Mouse (Mus musculus) spleen, adult 2 months (tissue): Measurements from ENCODE around the gene Ppcdc. TPM values are rescaled to one million over a fixed set of nuclear protein-coding genes. Genes with fewer than 3 reads are reported as not detected.
"Not testable (repeated sequence)": the region's sequence is repeated elsewhere in the genome, so short reads cannot be mapped to it uniquely, and the experiment has no call there.

Experiments used
- DNase-seq, 2 experiments: peaks; one replicate each; pipeline versions ENCODE4 v3.0.0 to v3.0.0-alpha.2; 2012 to 2021; ENCODE audit warnings: low spot score in 2 of 2, low read depth in 1 of 2
- H3K27ac ChIP-seq: fragments of 200-500 bp; 2 replicates; pipeline ENCODE4 v1.5.1; 2012; ENCODE audit warnings: low read length, inconsistent platforms; ENCODE audit not compliant: insufficient read depth
- H3K27me3 ChIP-seq: fragments of 200-500 bp; 2 replicates; pipeline ENCODE4 v1.6.1; 2012; ENCODE audit warnings: mild to moderate bottlenecking, moderate library complexity, low read length, inconsistent platforms; ENCODE audit not compliant: control insufficient read depth, insufficient read depth
- H3K36me3 ChIP-seq: fragments of 200-500 bp; 2 replicates; pipeline ENCODE4 v1.6.1; 2012; ENCODE audit warnings: mild to moderate bottlenecking, low read length, inconsistent platforms; ENCODE audit not compliant: control insufficient read depth, insufficient read depth
- H3K4me1 ChIP-seq: fragments of 200-500 bp; 2 replicates; pipeline ENCODE4 v1.6.1; 2011; ENCODE audit warnings: inconsistent platforms; ENCODE audit not compliant: control insufficient read depth, insufficient read depth, insufficient read length
- H3K4me3 ChIP-seq: fragments of 200-500 bp; 2 replicates; pipeline ENCODE4 v1.5.1; 2011; ENCODE audit warnings: mild to moderate bottlenecking, inconsistent platforms; ENCODE audit not compliant: insufficient read depth, insufficient read length; ENCODE audit errors: extremely low read depth
- CTCF ChIP-seq: fragments of 200-500 bp; IDR thresholded peaks from 2 replicates; pipeline ENCODE4 v1.5.1; 2011; ENCODE audit warnings: mild to moderate bottlenecking, inconsistent platforms; ENCODE audit not compliant: insufficient read depth, insufficient read length, insufficient replicate concordance; ENCODE audit errors: extremely low read depth
- POLR2A ChIP-seq: fragments of 200-500 bp; IDR thresholded peaks from 2 replicates; pipeline ENCODE4 v1.6.1; 2011; ENCODE audit warnings: low read depth, low read length, inconsistent platforms
- WGBS: fragments of 180-500 bp; shearing (Covaris S2); methylation state at CpG from one replicate; pipeline ENCODE4 v1.1.7; 2018; 5-methylcytosine and 5-hydroxymethylcytosine counted together
- polyA plus RNA-seq: library from polyadenylated mRNA; depleted of rRNA; stranded (reverse); fragments of >200 nt; gene quantifications from 2 replicates; pipeline ENCODE4 v1.2.3, GENCODE M21; 2012

Gene Ppcdc
- polyA plus RNA-seq, 1 experiment = 67.0 TPM

DNA sequence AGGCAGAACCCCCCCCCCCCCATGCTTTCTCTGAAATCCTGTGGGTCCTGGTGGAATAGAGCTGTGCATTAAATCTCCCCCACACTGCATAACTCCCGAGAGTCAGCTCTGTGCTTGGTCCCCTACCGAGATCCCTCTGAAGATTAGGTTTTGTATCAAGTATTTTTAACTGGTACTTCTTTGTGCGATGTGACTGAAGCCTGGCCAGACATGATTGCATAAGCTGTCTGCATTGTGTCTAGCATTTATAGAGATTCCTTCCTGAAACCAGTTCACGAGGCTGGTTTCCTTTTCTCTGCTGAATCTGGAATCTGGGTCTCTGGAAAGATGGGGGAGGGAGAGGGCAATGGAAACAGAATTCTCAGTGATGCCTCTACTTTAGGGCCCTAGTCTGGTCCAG is 11.5 kb downstream of the Ppcdc start:
- H3K27me3 ChIP-seq = no peaks in the 10 kb centered on the region
- DNase-seq = no peak
- TF ChIP-seq POLR2A (no peak), CTCF (no peak)
- H3K36me3 ChIP-seq = no peaks in the 10 kb centered on the region
- 55% methylated on average over 4 of the region's 4 CpGs for WGBS
- peaks cover 8% of the 10 kb centered on the region; the same call in 1 of the 2 replicates for H3K4me1 ChIP-seq
- H3K4me3 ChIP-seq = no peak overlapping the region
- no peak overlapping the region for H3K27ac ChIP-seq

DNA sequence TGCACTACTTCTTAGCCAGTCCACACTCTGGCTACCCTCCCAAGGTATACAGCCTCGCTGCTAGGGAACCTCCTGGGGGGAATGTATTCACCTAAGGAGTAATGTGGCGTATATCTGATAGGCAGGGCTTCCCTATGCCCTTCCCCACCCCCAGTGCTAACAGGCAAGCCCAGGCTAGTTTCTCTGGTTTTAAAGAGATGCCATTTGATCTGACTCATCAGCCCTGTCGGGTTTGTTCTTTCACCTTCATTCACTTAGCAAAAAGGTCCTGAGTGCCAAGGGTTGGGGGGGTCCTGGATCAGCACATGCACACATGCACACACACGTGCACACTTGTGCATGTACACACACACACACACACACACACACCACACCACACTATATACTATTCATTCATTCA is 12.0 kb downstream of the Ppcdc start:
- Histone ChIP-seq H3K4me1 (peaks cover 4% of the 10 kb centered on the region; the same call in 1 of the 2 replicates), H3K27ac (no peak overlapping the region), H3K36me3 (no peaks in the 10 kb centered on the region), H3K4me3 (no peak overlapping the region), H3K27me3 (no peaks in the 10 kb centered on the region)
- 82% methylated on average over 4 of the region's 4 CpGs for WGBS
- TF ChIP-seq CTCF (no peak), POLR2A (no peak)
- DNase-seq = no peak

DNA sequence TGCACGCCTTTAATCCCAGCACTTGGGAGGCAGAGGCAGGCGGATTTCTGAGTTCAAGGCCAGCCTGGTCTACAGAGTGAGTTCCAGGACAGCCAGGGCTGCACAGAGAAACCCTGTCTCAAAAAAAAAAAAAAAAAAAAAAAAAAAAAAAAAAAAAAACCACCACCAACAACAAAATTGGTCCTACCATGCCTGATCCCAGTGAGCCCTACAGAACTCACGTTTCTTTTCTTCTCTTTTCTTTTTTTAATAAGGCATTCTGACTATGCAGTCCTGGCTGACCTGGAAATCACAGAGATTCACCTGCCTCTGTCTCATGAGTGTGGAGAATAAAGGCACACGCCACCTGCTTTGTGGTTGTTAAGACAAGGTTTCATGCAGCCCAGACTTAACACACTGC is 12.8 kb downstream of the Ppcdc start:
- H3K27ac ChIP-seq, H3K27me3 ChIP-seq, H3K36me3 ChIP-seq, H3K4me3 ChIP-seq, DNase-seq, H3K4me1 ChIP-seq: not testable (repeated sequence)
- WGBS = 84% methylated on average over 4 of the region's 4 CpGs

DNA sequence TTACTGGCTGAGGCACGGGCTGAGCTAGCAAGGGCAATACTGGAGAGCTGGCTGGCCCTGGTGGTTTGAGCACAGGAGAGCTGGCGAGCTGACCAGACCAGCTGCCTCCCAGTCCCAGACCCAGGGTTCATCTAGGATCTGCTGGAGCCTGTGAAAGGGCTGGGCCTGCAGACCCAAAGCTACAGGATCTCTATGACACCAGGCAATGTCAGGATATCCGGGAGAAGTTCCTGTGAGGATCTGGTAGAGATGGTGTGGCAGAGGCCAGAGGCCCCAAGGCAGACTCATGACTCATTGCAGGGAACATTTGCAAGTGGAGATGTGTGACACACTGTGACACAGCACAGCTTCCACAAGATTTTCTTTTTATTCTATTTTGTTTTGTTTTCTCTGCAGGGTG is 14.8 kb downstream of the Ppcdc start:
- Histone ChIP-seq H3K4me1 (peaks cover 16% of the 10 kb centered on the region), H3K27ac (no peak overlapping the region), H3K4me3 (no peak overlapping the region), H3K36me3 (no peaks in the 10 kb centered on the region), H3K27me3 (no peaks in the 10 kb centered on the region)
- no peak for DNase-seq
- TF ChIP-seq POLR2A = no peak
- no peak for TF ChIP-seq CTCF
- WGBS = 63% methylated on average over 3 of the region's 3 CpGs

DNA sequence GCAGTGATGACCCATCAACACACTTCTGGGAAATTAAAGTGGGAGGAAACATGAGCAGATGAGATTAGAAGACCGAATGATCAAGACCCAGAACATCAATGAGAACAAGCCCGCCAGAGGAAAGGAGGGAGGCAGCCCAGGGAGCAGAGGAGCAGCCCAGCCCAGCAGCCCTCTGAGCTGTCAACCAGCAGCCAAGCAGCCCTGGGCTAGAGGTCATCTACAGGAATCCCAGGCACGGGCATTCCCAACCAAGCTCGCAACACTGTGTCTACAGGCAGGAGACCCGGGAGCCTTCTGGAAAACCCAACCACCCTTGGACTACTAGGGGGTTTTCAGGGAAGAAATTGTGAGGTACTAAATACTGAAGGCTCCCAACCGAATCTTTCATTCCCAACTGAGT is 15.9 kb downstream of the Ppcdc start:
- no peak for DNase-seq
- WGBS = 83% methylated on average over 6 of the region's 6 CpGs
- Histone ChIP-seq H3K36me3 (no peaks in the 10 kb centered on the region), H3K4me1 (peaks cover 19% of the 10 kb centered on the region), H3K4me3 (no peak overlapping the region), H3K27me3 (no peaks in the 10 kb centered on the region), H3K27ac (no peak overlapping the region)
- TF ChIP-seq POLR2A (no peak), CTCF (no peak)

DNA sequence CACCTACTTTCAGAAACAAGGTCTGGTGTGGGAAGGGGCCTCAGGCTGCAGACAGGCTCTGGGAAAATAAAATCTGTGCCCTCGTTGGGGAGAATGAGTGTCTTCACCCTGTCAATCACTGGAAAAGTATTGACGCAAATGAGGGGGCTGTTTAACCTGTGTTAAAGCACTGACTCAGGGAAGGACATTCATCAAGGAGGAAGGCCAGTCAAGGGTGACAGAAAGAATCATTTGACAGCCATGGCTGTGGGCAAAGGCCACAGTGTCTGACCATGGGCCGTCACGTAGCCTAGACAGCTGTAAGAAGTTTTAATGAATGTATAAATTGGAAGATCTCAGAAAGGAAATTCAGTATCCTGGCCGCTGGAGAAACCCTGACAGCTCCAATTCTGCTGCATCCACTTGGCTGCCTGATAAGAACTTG is 18.2 kb downstream of the Ppcdc start:
- 31% methylated on average over 5 of the region's 5 CpGs for WGBS
- TF ChIP-seq POLR2A (no peak), CTCF (no peak)
- H3K27ac ChIP-seq = peak overlapping the region; percentile 90

DNA sequence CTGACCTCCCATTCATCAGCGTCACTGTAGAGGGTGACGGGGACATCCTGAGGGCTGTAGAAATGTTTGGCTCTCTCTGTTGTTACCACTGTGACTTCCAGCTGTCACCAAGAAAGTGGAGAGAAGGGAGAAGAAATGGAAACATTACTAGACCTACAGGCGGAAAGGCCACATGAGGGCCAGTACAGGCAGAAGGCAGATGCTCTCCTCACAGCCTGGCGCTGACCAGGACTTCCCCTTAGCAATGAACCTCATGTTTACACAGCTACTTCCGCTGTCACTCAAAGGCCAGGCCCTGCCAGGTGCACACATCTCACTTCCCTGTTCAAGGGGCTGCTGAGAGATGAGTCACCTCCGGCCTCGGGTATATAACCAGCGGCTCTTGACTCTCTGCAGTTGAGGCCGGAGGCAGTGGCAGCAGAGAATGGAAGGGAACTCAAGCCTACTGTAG is 18.8 kb downstream of the Ppcdc start:
- H3K27ac ChIP-seq = peak overlapping the region; percentile 90
- H3K4me1 ChIP-seq = peaks cover 19% of the 10 kb centered on the region
- WGBS = 12% methylated on average over 9 of the region's 9 CpGs
- H3K27me3 ChIP-seq = no peaks in the 10 kb centered on the region
- H3K4me3 ChIP-seq = peak overlapping the region; percentile 47
- no peaks in the 10 kb centered on the region for H3K36me3 ChIP-seq
- TF ChIP-seq CTCF (no peak), POLR2A (peak; percentile 77; the same call in 1 of the 2 replicates)
- peak; percentile 87 to 90 for DNase-seq

More for the DNA sequence above, 18.2 kb downstream of the Ppcdc start:
- Histone ChIP-seq H3K4me1 (peaks cover 19% of the 10 kb centered on the region), H3K27me3 (no peaks in the 10 kb centered on the region), H3K4me3 (no peak overlapping the region), H3K36me3 (no peaks in the 10 kb centered on the region)
- peak; percentile 19 to 25 for DNase-seq
